Mouse (Mus musculus) neural tube, embryonic 13.5 days (tissue): ENCODE results near the gene Slc39a11. TPM values are rescaled to one million over a fixed set of nuclear protein-coding genes. Genes with fewer than 3 reads are reported as not detected.
A peak's percentile ranks its signal among the peaks of the same experiment; 100 is the strongest.
"Not testable (repeated sequence)": the region's sequence is repeated elsewhere in the genome, so short reads cannot be mapped to it uniquely, and the experiment has no call there.

Source experiments
- ATAC-seq: fragments of 200-750 bp; cut with Nextera tagmentation; 2 replicates; pipeline ENCODE4 v1.8.0; 2017; ENCODE audit warnings: low read depth, mild to moderate bottlenecking, moderate TSS enrichment, moderate library complexity
- H3K27ac ChIP-seq: fragments of 300-500 bp; sonication (generic); replicated peaks from 2 replicates; pipeline ENCODE4 v1.5.1; 2015; ENCODE audit warnings: moderate library complexity, mild to moderate bottlenecking, inconsistent platforms
- H3K27me3 ChIP-seq: fragments of 300-500 bp; sonication (generic); 2 replicates; pipeline ENCODE4 v1.6.1; 2015; ENCODE audit warnings: mild to moderate bottlenecking, inconsistent platforms
- H3K36me3 ChIP-seq: fragments of 300-500 bp; sonication (generic); 2 replicates; pipeline ENCODE4 v1.6.1; 2015; ENCODE audit warnings: mild to moderate bottlenecking, inconsistent platforms
- H3K4me1 ChIP-seq: fragments of 300-500 bp; sonication (generic); replicated peaks from 2 replicates; pipeline ENCODE4 v1.6.1; 2015; ENCODE audit warnings: inconsistent platforms
- H3K4me2 ChIP-seq: fragments of 300-500 bp; sonication (generic); 2 replicates; pipeline ENCODE4 v1.6.1; 2015; ENCODE audit warnings: inconsistent platforms, mild to moderate bottlenecking, moderate library complexity
- H3K4me3 ChIP-seq: fragments of 300-500 bp; sonication (generic); 2 replicates; pipeline ENCODE4 v1.5.1; 2015; ENCODE audit warnings: mild to moderate bottlenecking, inconsistent platforms
- H3K9ac ChIP-seq: fragments of 300-500 bp; sonication (generic); 2 replicates; pipeline ENCODE4 v1.6.1; 2015; ENCODE audit warnings: moderate library complexity, mild to moderate bottlenecking, inconsistent platforms
- H3K9me3 ChIP-seq: fragments of 300-500 bp; sonication (generic); 2 replicates; pipeline ENCODE4 v1.6.1; 2016; ENCODE audit warnings: inconsistent platforms
- WGBS: fragments of 180-500 bp; shearing (Covaris S2); methylation state at CpG from one replicate; pipeline ENCODE4 v1.1.7; 2015; 5-methylcytosine and 5-hydroxymethylcytosine counted together
- polyA plus RNA-seq: library from polyadenylated mRNA; unstranded; fragments of >200 nt; fragmentation: Nextera tagmentation; extraction: Ambion mirVana; gene quantifications from 2 replicates; pipeline ENCODE4 v1.2.1, GENCODE M21; 2015

The Slc39a11 gene
- polyA plus RNA-seq, 1 experiment from 2014 or later, result 26.8 TPM

GRCm38 (mm10) chr11:113666648-113667047, 16.8 kb upstream of the Slc39a11 start:
- Histone ChIP-seq H3K27ac (0 out of 2 replicates have a peak overlapping the region, but pooled peaks have one; percentile 28), H3K27me3 (no peaks in the 10 kb centered on the region), H3K9me3 (no peaks in the 10 kb centered on the region), H3K9ac (no peak overlapping the region), H3K36me3 (peaks cover 50% of the 10 kb centered on the region), H3K4me3 (no peak overlapping the region), H3K4me2 (no peak overlapping the region), H3K4me1 (peaks cover 13% of the 10 kb centered on the region; the same call in 1 of the 2 replicates)
- no peak for ATAC-seq
- 67% methylated on average over 10 of the region's 10 CpGs for WGBS

DNA sequence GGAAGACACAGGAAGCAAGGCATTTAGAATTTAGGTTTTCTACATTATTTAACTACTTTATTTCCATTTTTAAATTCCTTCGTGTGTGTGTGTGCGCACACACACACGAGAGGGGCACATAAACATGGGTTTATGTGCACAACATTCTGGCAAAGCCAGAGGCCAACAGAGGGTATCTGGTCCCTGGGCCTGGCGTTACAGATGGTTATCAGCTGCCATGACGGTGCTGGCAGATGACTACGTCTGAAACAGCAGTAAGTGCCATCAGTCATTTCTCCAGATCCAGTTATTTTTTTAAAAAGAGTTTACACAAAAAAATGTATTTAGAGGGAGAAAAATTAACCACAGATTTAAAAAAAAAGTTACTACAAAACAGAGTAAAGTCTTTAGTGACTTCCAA, 16.3 kb upstream of the Slc39a11 start:
- Histone ChIP-seq H3K4me3 (no peak overlapping the region), H3K27ac (no peak overlapping the region), H3K4me2 (no peak overlapping the region), H3K4me1 (peaks cover 13% of the 10 kb centered on the region; the same call in 1 of the 2 replicates), H3K9ac (no peak overlapping the region), H3K36me3 (peaks cover 50% of the 10 kb centered on the region), H3K9me3 (no peaks in the 10 kb centered on the region), H3K27me3 (no peaks in the 10 kb centered on the region)
- WGBS, result 87% methylated on average over 6 of the region's 6 CpGs
- no peak for ATAC-seq

- Histone ChIP-seq H3K4me1 (peaks cover 13% of the 10 kb centered on the region; the same call in 1 of the 2 replicates), H3K27me3 (no peaks in the 10 kb centered on the region), H3K9ac (no peak overlapping the region), H3K9me3 (no peaks in the 10 kb centered on the region), H3K36me3 (peaks cover 59% of the 10 kb centered on the region), H3K27ac (no peak overlapping the region), H3K4me3 (no peak overlapping the region), H3K4me2 (no peak overlapping the region)
- 64% methylated on average over 2 of the region's 2 CpGs for WGBS
- ATAC-seq, result no peak
These were observed 14.4 kb upstream of the Slc39a11 start for GRCm38 (mm10) chr11:113664279-113664678.

DNA sequence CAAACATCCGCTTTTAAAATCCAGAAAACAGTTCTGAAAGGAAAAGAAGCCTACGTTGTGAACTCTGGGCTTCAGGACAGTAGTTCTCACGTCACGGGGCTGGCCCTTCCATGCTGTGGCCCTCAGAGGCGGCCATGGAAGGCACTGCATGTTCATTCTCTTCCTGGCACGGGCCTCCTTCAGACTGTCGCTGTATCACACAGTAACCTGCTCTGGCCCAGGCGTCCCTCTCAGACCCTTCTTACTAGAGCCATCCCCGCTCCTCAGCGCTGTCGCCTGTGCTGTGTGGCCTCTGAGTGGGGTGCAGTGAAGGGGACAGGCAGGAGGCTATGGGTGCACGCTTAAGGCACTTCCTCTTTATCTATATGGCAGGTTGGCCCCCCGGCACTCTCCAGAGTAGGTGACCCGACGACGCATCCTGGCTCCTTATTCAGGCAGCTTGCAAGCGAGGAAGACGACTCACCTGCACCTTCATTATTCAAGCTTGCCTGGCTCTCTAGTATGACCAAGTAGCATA, 12.0 kb upstream of the Slc39a11 start:
- Histone ChIP-seq H3K36me3 (peaks cover 75% of the 10 kb centered on the region), H3K4me1 (peaks cover 13% of the 10 kb centered on the region), H3K9me3 (no peaks in the 10 kb centered on the region), H3K4me2 (no peak overlapping the region), H3K27me3 (no peaks in the 10 kb centered on the region), H3K4me3 (no peak overlapping the region), H3K27ac (no peak overlapping the region), H3K9ac (no peak overlapping the region)
- 92% methylated on average over 18 of the region's 18 CpGs for WGBS
- ATAC-seq, result no peak

DNA sequence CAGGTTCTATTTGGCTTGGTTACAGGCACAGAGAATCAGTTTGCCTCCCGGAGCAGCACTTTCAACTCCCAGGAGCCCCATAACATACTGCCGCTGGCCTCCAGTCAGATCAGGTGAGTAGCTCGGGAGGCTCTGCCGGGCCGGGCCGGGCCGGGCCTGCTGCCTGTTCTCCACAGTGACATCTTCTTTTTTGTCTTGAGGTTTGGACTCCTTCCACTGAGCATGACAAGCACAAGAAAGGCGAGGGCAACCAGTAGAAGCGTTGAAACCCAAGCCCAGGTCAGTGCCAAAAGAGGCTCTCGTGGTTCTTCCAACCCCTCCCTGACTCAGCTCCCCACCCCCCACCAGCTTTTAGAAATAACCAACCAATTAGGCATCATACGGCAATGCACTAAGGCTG, 11.1 kb upstream of the Slc39a11 start:
- no peaks in the 10 kb centered on the region for H3K9me3 ChIP-seq
- H3K9ac ChIP-seq, result no peak overlapping the region
- no peaks in the 10 kb centered on the region for H3K27me3 ChIP-seq
- no peak overlapping the region for H3K4me2 ChIP-seq
- ATAC-seq, result no peak
- peaks cover 17% of the 10 kb centered on the region for H3K4me1 ChIP-seq
- H3K27ac ChIP-seq, result no peak overlapping the region
- 86% methylated on average over 11 of the region's 11 CpGs for WGBS
- no peak overlapping the region for H3K4me3 ChIP-seq
- peaks cover 84% of the 10 kb centered on the region for H3K36me3 ChIP-seq

DNA sequence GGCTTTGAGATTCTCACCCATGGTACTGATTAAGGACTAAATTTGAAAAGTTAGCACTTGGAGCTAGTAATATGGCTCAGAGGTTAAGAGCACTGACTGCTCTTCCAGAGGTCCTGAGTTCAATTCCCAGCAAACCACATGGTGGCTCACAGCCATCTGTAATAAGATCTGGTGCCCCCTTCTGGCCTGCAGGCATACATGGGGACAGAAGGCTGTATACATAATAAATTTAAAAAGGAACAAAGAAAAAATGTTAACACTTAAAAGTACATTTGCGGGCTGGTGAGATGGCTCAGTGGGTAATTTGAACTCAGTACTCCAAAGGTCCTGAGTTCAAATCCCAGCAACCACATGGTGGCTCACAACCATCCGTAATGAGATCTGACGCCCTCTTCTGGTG, 10.3 kb upstream of the Slc39a11 start:
- not testable (repeated sequence) for H3K4me3 ChIP-seq, H3K4me2 ChIP-seq, H3K9ac ChIP-seq, H3K9me3 ChIP-seq, H3K27me3 ChIP-seq, ATAC-seq, H3K27ac ChIP-seq
- WGBS, result 92% methylated on average over 3 of the region's 3 CpGs
- Histone ChIP-seq H3K36me3 (peaks cover 92% of the 10 kb centered on the region), H3K4me1 (peaks cover 17% of the 10 kb centered on the region)

DNA sequence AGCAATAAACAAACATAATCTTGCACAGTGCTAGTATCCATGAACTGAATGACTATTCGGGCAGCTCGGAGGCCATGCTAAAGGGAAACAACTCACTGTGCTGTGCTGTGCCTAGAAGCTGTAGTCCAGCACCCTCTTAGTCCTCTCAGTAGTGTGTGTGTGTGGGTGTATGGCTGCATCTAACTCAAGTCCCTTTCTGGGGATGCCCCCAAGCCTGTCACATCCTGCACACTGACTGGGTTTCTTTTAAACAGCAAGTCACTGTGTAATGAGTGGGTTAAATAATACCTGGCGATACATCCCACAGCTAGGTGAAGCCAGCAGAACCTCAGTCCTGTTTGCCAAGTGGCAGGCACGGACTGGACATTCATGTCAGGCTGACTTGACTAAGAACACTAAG, 8.9 kb upstream of the Slc39a11 start:
- Histone ChIP-seq H3K27ac (no peak overlapping the region), H3K27me3 (no peaks in the 10 kb centered on the region), H3K4me2 (no peak overlapping the region), H3K36me3 (peaks cover 99% of the 10 kb centered on the region), H3K9ac (no peak overlapping the region), H3K4me3 (no peak overlapping the region), H3K9me3 (no peaks in the 10 kb centered on the region), H3K4me1 (peaks cover 17% of the 10 kb centered on the region)
- ATAC-seq, result no peak
- 87% methylated on average over 4 of the region's 4 CpGs for WGBS

GRCm38 (mm10) chr11:113658319-113658718, 8.4 kb upstream of the Slc39a11 start:
- Histone ChIP-seq H3K4me2 (no peak overlapping the region), H3K9me3 (no peaks in the 10 kb centered on the region), H3K36me3 (peaks cover 99% of the 10 kb centered on the region), H3K9ac (no peak overlapping the region), H3K4me1 (peaks cover 17% of the 10 kb centered on the region), H3K27me3 (no peaks in the 10 kb centered on the region), H3K27ac (no peak overlapping the region), H3K4me3 (no peak overlapping the region)
- ATAC-seq, result no peak
- WGBS, result 90% methylated on average over 8 of the region's 8 CpGs

- WGBS, result 77% methylated on average over 4 of the region's 4 CpGs
- Histone ChIP-seq H3K36me3 (peaks cover 100% of the 10 kb centered on the region), H3K4me3 (no peak overlapping the region), H3K27ac (no peak overlapping the region), H3K27me3 (no peaks in the 10 kb centered on the region), H3K9ac (no peak overlapping the region), H3K4me2 (no peak overlapping the region), H3K9me3 (no peaks in the 10 kb centered on the region), H3K4me1 (peaks cover 17% of the 10 kb centered on the region)
- ATAC-seq, result no peak
These were observed 7.3 kb upstream of the Slc39a11 start for GRCm38 (mm10) chr11:113657221-113657620.

GRCm38 (mm10) chr11:113656511-113656932, 6.6 kb upstream of the Slc39a11 start:
- Histone ChIP-seq H3K9ac (no peak overlapping the region), H3K4me2 (no peak overlapping the region), H3K27ac (no peak overlapping the region), H3K4me3 (no peak overlapping the region), H3K9me3 (no peaks in the 10 kb centered on the region), H3K36me3 (peaks cover 99% of the 10 kb centered on the region), H3K27me3 (no peaks in the 10 kb centered on the region), H3K4me1 (peaks cover 17% of the 10 kb centered on the region)
- ATAC-seq, result peak; percentile 20; the same call in 1 of the 2 replicates
- WGBS, result 80% methylated on average over 8 of the region's 8 CpGs

- peaks cover 81% of the 10 kb centered on the region for H3K36me3 ChIP-seq
- no peak for ATAC-seq
- 79% methylated on average over 18 of the region's 18 CpGs for WGBS
- H3K4me1 ChIP-seq, result peaks cover 32% of the 10 kb centered on the region
- no peak overlapping the region for H3K27ac ChIP-seq
- H3K4me3 ChIP-seq, result no peak overlapping the region
- H3K9ac ChIP-seq, result no peak overlapping the region
- H3K27me3 ChIP-seq, result no peaks in the 10 kb centered on the region
- no peak overlapping the region for H3K4me2 ChIP-seq
- H3K9me3 ChIP-seq, result no peaks in the 10 kb centered on the region
These were observed 4.8 kb upstream of the Slc39a11 start for GRCm38 (mm10) chr11:113654561-113655270.

DNA sequence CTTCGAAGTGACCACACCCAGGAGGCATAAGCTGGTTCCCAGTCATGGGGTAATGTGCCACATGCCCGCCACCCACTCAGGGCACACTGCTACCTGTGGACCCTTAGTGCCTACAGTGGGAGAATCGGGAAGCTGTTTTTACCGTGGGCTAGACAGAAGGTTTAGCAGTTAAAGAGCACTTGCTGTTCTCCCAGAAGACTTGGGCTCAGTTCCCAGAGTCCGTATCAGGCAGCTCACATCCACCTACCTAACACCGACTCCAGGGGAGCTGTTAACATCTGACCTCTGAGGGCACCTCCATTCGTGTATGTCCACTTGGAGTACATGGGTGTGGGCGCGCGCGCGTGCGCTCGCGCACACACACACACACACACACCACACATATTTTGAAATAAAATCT, 4.2 kb upstream of the Slc39a11 start:
- Histone ChIP-seq H3K9me3 (no peaks in the 10 kb centered on the region), H3K36me3 (peaks cover 75% of the 10 kb centered on the region), H3K9ac (no peak overlapping the region), H3K27me3 (no peaks in the 10 kb centered on the region), H3K4me3 (no peak overlapping the region), H3K4me1 (peaks cover 32% of the 10 kb centered on the region), H3K4me2 (no peak overlapping the region), H3K27ac (no peak overlapping the region)
- 94% methylated on average over 15 of the region's 15 CpGs for WGBS
- ATAC-seq, result no peak

DNA sequence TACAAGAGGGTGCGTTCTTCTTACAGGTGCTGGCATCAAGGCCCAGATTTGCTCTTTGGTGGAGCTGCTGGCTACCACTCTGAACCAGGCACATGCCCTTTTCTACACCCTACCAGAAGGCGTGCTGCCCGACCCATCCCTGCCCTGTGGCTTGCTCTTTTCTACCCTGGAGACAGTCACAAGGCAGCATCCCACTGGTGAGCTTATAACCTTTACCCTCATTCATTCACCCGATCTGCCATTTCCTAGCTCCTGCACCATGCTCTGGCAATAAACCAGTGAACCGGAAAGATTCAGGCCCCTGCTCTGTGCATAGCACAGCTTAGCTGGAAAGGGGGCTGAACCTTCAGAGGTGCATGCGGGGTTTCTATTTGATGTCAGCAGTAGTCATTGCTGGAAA, 2.6 kb upstream of the Slc39a11 start:
- Histone ChIP-seq H3K36me3 (peaks cover 59% of the 10 kb centered on the region), H3K4me3 (no peak overlapping the region), H3K4me1 (peaks cover 37% of the 10 kb centered on the region), H3K9ac (no peak overlapping the region), H3K27me3 (no peaks in the 10 kb centered on the region), H3K4me2 (no peak overlapping the region), H3K9me3 (no peaks in the 10 kb centered on the region), H3K27ac (no peak overlapping the region)
- 78% methylated on average over 6 of the region's 6 CpGs for WGBS
- ATAC-seq, result no peak
